Mouse (Mus musculus) MEL (cell line): Measurements from ENCODE around the gene Ptprq. TPM values are rescaled to one million over a fixed set of nuclear protein-coding genes. Genes with fewer than 3 reads are reported as not detected.
A peak's percentile ranks its signal among the peaks of the same experiment; 100 is the strongest.

ENCODE experiments used
- DNase-seq: peaks from one replicate; pipeline ENCODE4 v3.0.0; 2011; ENCODE audit warnings: low read depth, low spot score
- H3K27ac ChIP-seq: 2 replicates; pipeline ENCODE4 v1.5.1; 2012; ENCODE audit warnings: low read depth, mild to moderate bottlenecking, control low read depth, low read length, moderate library complexity; ENCODE audit not compliant: control insufficient read depth
- H3K27me3 ChIP-seq, 2 experiments: fragments of 150-350 bp in 1 of 2; sonication (generic) in 1 of 2; 2 replicates each; pipeline ENCODE4 v1.6.1; 2012; ENCODE audit warnings: low read length in 2 of 2, mild to moderate bottlenecking in 2 of 2, improper control_type of control experiment in 1 of 2, moderate library complexity in 1 of 2; ENCODE audit not compliant: insufficient read depth in 2 of 2, control insufficient read depth in 1 of 2
- H3K36me3 ChIP-seq, 2 experiments: 2 replicates each; pipeline ENCODE4 v1.6.1; 2012 to 2014; ENCODE audit warnings: low read length in 2 of 2, improper control_type of control experiment in 1 of 2, inconsistent platforms in 1 of 2, mild to moderate bottlenecking in 1 of 2; ENCODE audit not compliant: insufficient read depth in 2 of 2, control insufficient read depth in 1 of 2
- H3K4me1 ChIP-seq, 2 experiments: fragments of 150-350 bp in 1 of 2; sonication (generic) in 1 of 2; 2 replicates each; pipeline ENCODE4 v1.6.1; 2012; ENCODE audit warnings: low read length in 2 of 2, improper control_type of control experiment in 1 of 2, mild to moderate bottlenecking in 1 of 2; ENCODE audit not compliant: insufficient read depth in 2 of 2, control insufficient read depth in 1 of 2
- H3K4me3 ChIP-seq, 2 experiments: fragments of 150-350 bp in 1 of 2; sonication (generic) in 1 of 2; 2 replicates each; pipeline ENCODE4 v1.5.1; 2012; ENCODE audit warnings: low read depth in 2 of 2, low read length in 2 of 2, mild to moderate bottlenecking in 2 of 2, moderate library complexity in 2 of 2, control low read depth in 1 of 2, improper control_type of control experiment in 1 of 2; ENCODE audit not compliant: control insufficient read depth in 1 of 2, insufficient read depth in 1 of 2
- H3K79me2 ChIP-seq: 2 replicates; pipeline ENCODE4 v1.6.1; 2012; ENCODE audit warnings: mild to moderate bottlenecking, low read length, moderate library complexity; ENCODE audit not compliant: control insufficient read depth, poor library complexity, insufficient read depth
- H3K9ac ChIP-seq: 2 replicates; pipeline ENCODE4 v1.6.1; 2012; ENCODE audit warnings: low read depth, mild to moderate bottlenecking, control low read depth, low read length, moderate library complexity; ENCODE audit not compliant: control insufficient read depth, poor library complexity, severe bottlenecking
- H3K9me3 ChIP-seq: fragments of 150-350 bp; sonication (generic); replicated peaks from 2 replicates; pipeline ENCODE4 v1.6.1; 2012; ENCODE audit warnings: mild to moderate bottlenecking, low read length, improper control_type of control experiment, moderate library complexity; ENCODE audit not compliant: insufficient read depth
- BHLHE40 ChIP-seq: IDR thresholded peaks from 2 replicates; pipeline ENCODE4 v1.6.1; 2012; ENCODE audit warnings: low read depth, mild to moderate bottlenecking, inconsistent platforms, low read length, improper control_type of control experiment, borderline replicate concordance
- CHD1 ChIP-seq: IDR thresholded peaks from 2 replicates; pipeline ENCODE4 v1.6.1; 2012; ENCODE audit warnings: low read depth, mild to moderate bottlenecking, inconsistent platforms, low read length, improper control_type of control experiment
- E2F4 ChIP-seq: IDR thresholded peaks from 2 replicates; pipeline ENCODE4 v1.6.1; 2011; ENCODE audit warnings: low read depth, low read length, improper control_type of control experiment, borderline replicate concordance
- ELF1 ChIP-seq: IDR thresholded peaks from 2 replicates; pipeline ENCODE4 v1.6.1; 2014; ENCODE audit warnings: low read depth, mild to moderate bottlenecking, inconsistent platforms, low read length, improper control_type of control experiment, moderate library complexity
- EP300 ChIP-seq, 2 experiments: IDR thresholded peaks; 2 replicates each; pipeline ENCODE4 v1.6.1; 2011; ENCODE audit warnings: improper control_type of control experiment in 2 of 2, low read length in 2 of 2, low read depth in 1 of 2, mild to moderate bottlenecking in 1 of 2
- ETS1 ChIP-seq: IDR thresholded peaks from 2 replicates; pipeline ENCODE4 v1.6.1; 2012; ENCODE audit warnings: low read depth, mild to moderate bottlenecking, inconsistent platforms, low read length, improper control_type of control experiment, moderate library complexity
- GATA1 ChIP-seq: IDR thresholded peaks from 2 replicates; pipeline ENCODE4 v1.6.1; 2011; ENCODE audit warnings: low read depth, low read length, improper control_type of control experiment
- JUND ChIP-seq: IDR thresholded peaks from 2 replicates; pipeline ENCODE4 v1.6.1; 2011; ENCODE audit warnings: low read depth, mild to moderate bottlenecking, improper control_type of control experiment, low read length
- KAT2A ChIP-seq: conservative IDR thresholded peaks from 2 replicates; pipeline ENCODE4 v1.6.1; 2012; ENCODE audit warnings: low read depth, low read length, improper control_type of control experiment, inconsistent platforms
- MAZ ChIP-seq: IDR thresholded peaks from 2 replicates; pipeline ENCODE4 v1.6.1; 2012; ENCODE audit warnings: low read depth, mild to moderate bottlenecking, inconsistent platforms, low read length, improper control_type of control experiment
- MEF2A ChIP-seq: IDR thresholded peaks from 2 replicates; pipeline ENCODE4 v1.6.1; 2014; ENCODE audit warnings: low read depth, mild to moderate bottlenecking, inconsistent platforms, low read length, improper control_type of control experiment; ENCODE audit not compliant: poor library complexity, insufficient replicate concordance, severe bottlenecking; ENCODE audit errors: extremely low read depth
- MYC ChIP-seq: IDR thresholded peaks from 2 replicates; pipeline ENCODE4 v1.6.1; 2011; ENCODE audit warnings: low read depth, mild to moderate bottlenecking, low read length, improper control_type of control experiment, moderate library complexity
- NELFE ChIP-seq: IDR thresholded peaks from 2 replicates; pipeline ENCODE4 v1.6.1; 2011; ENCODE audit warnings: low read depth, low read length, improper control_type of control experiment
- NRF1 ChIP-seq: IDR thresholded peaks from 2 replicates; pipeline ENCODE4 v1.6.1; 2014; ENCODE audit warnings: low read depth, mild to moderate bottlenecking, inconsistent platforms, low read length, improper control_type of control experiment, moderate library complexity; ENCODE audit not compliant: poor library complexity, insufficient read depth, severe bottlenecking
- POLR2A ChIP-seq, 2 experiments: IDR thresholded peaks; 2 replicates each; pipeline ENCODE4 v1.6.1; 2011 to 2012; ENCODE audit warnings: low read length in 2 of 2, mild to moderate bottlenecking in 2 of 2, control low read depth in 1 of 2, improper control_type of control experiment in 1 of 2, low read depth in 1 of 2, moderate library complexity in 1 of 2; ENCODE audit not compliant: control insufficient read depth in 1 of 2, insufficient read depth in 1 of 2, poor library complexity in 1 of 2
- POLR2AphosphoS2 ChIP-seq: IDR thresholded peaks from 2 replicates; pipeline ENCODE4 v1.6.1; 2011; ENCODE audit warnings: low read length, improper control_type of control experiment
- POLR2AphosphoS5 ChIP-seq: IDR thresholded peaks from 2 replicates; pipeline ENCODE4 v1.6.1; 2012; ENCODE audit warnings: low read depth, borderline replicate concordance, mild to moderate bottlenecking, inconsistent platforms, low read length, moderate library complexity, mixed read lengths
- RAD21 ChIP-seq: IDR thresholded peaks from 2 replicates; pipeline ENCODE4 v1.6.1; 2011; ENCODE audit warnings: mild to moderate bottlenecking, low read depth, low read length, improper control_type of control experiment
- RCOR1 ChIP-seq: IDR thresholded peaks from 2 replicates; pipeline ENCODE4 v1.6.1; 2012; ENCODE audit warnings: low read depth, mild to moderate bottlenecking, inconsistent platforms, low read length, improper control_type of control experiment
- SIN3A ChIP-seq: IDR thresholded peaks from 2 replicates; pipeline ENCODE4 v1.6.1; 2012; ENCODE audit warnings: low read length, improper control_type of control experiment, inconsistent platforms
- TBP ChIP-seq: IDR thresholded peaks from 2 replicates; pipeline ENCODE4 v1.8.0; 2011; ENCODE audit warnings: low read depth, low read length, improper control_type of control experiment
- TCF12 ChIP-seq: IDR thresholded peaks from 2 replicates; pipeline ENCODE4 v1.6.1; 2014; ENCODE audit warnings: low read depth, mild to moderate bottlenecking, inconsistent platforms, low read length, improper control_type of control experiment, moderate library complexity
- ZC3H11A ChIP-seq: IDR thresholded peaks from 2 replicates; pipeline ENCODE4 v1.6.1; 2012; ENCODE audit warnings: low read depth, mild to moderate bottlenecking, inconsistent platforms, low read length, improper control_type of control experiment
- ZKSCAN1 ChIP-seq: IDR thresholded peaks from 2 replicates; pipeline ENCODE4 v1.6.1; 2012; ENCODE audit warnings: low read depth, mild to moderate bottlenecking, inconsistent platforms, low read length, improper control_type of control experiment, moderate library complexity
- ZMIZ1 ChIP-seq: IDR thresholded peaks from 2 replicates; pipeline ENCODE4 v1.6.1; 2012; ENCODE audit warnings: low read depth, mild to moderate bottlenecking, inconsistent platforms, low read length, improper control_type of control experiment, moderate library complexity
- ZNF384 ChIP-seq: IDR thresholded peaks from 2 replicates; pipeline ENCODE4 v1.6.1; 2012; ENCODE audit warnings: low read depth, mild to moderate bottlenecking, inconsistent platforms, low read length, improper control_type of control experiment
- polyA plus RNA-seq, 2 experiments: library from polyadenylated mRNA; stranded (reverse) in 1 of 2; unstranded in 1 of 2; fragments of >175 nt in 1 of 2; fragments of >200 nt in 1 of 2; gene quantifications; 2 replicates each; pipeline versions ENCODE4 v1.2.1 to v1.2.4; 2012; ENCODE audit warnings: low replicate concordance in 2 of 2, low read depth in 1 of 2; ENCODE audit not compliant: insufficient read length in 2 of 2, insufficient read depth in 1 of 2, missing spikeins in 1 of 2
- total RNA-seq: library from RNA; depleted of rRNA; stranded (reverse); fragments of 300-350 nt; gene quantifications from 2 replicates; pipeline ENCODE4 v1.2.3, GENCODE M21; 2012

The Ptprq gene
- total and polyA plus RNA-seq, 3 experiments = not detected

DNA sequence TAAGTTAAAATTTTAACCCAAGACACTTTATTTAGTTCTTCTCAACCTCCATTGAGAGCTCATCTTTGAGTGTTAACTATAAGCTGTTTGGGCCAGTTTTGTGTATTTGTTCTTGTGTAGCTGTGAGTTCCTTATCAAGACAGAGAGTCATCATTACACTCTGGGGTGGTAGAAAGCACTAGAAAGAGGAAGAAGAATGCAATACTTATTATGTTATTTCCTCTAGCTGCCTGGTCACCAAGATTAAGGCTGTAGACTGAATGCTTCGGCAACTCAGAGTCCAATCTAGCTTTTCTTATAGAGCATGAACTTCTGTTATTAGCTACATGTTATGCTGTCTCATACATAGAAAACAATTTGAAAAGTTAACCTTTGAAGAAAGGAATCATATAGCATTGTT is 223.4 kb downstream of the Ptprq start:
- TF ChIP-seq RCOR1 = no peak
- TF ChIP-seq BHLHE40 = no peak
- no peak for TF ChIP-seq TBP
- TF ChIP-seq ELF1 = no peak
- TF ChIP-seq MEF2A = no peak
- TF ChIP-seq NELFE = no peak
- no peak for TF ChIP-seq MYC
- no peak for TF ChIP-seq ZMIZ1
- TF ChIP-seq KAT2A = no peak
- TF ChIP-seq NRF1 = no peak
- no peak for TF ChIP-seq SIN3A
- no peak for TF ChIP-seq POLR2A (IDR thresholded peaks at IDR 0.05; ENCODE audit: control insufficient read depth in 1 of 2, insufficient read depth in 1 of 2, low read depth in 1 of 2, low read length in 2 of 2, poor library complexity in 1 of 2)
- TF ChIP-seq CHD1 = no peak
- no peak for TF ChIP-seq EP300 (IDR thresholded peaks at IDR 0.05; ENCODE audit: low read depth in 1 of 2, low read length in 2 of 2)
- no peak for TF ChIP-seq TCF12
- no peak for TF ChIP-seq JUND
- no peak for TF ChIP-seq E2F4
- no peak for TF ChIP-seq MAZ
- Histone ChIP-seq H3K27ac (no peak overlapping the region), H3K9ac (no peak overlapping the region), H3K36me3 (no peaks in the 10 kb centered on the region), H3K4me1 (no peaks in the 10 kb centered on the region), H3K4me3 (no peak overlapping the region), H3K79me2 (no peaks in the 10 kb centered on the region), H3K27me3 (no peaks in the 10 kb centered on the region), H3K9me3 (no peaks in the 10 kb centered on the region)
- DNase-seq = peak; percentile 14

GRCm38 (mm10) chr10:107494568-107494967 is 225.3 kb downstream of the Ptprq start, which contains the start of gene Myf6:
Myf6 (minus strand) TSS chr10:107494737.
- H3K9ac ChIP-seq = no peak within 1 kb of the TSS
- no peaks in the 10 kb centered on the region for H3K4me1 ChIP-seq
- no peak within 1 kb of the TSS for H3K4me3 ChIP-seq
- no peak within 1 kb of the TSS for H3K27ac ChIP-seq
- TF ChIP-seq JUND (no peak), ETS1 (no peak), MEF2A (no peak), POLR2AphosphoS2 (no peak), POLR2AphosphoS5 (no peak), ZNF384 (no peak), NRF1 (no peak), ZC3H11A (no peak), ZMIZ1 (no peak), RAD21 (no peak), ZKSCAN1 (no peak), GATA1 (no peak), CHD1 (no peak)
- TF ChIP-seq, all 39 proteins: peak for 0
- H3K9me3 ChIP-seq = no peaks in the 10 kb centered on the region
- DNase-seq = no peak
- H3K36me3 ChIP-seq = no peaks in the 10 kb centered on the region
- no peaks in the 10 kb centered on the region for H3K79me2 ChIP-seq
- no peaks in the 10 kb centered on the region for H3K27me3 ChIP-seq
